Comparison of ENCODE assay signal across 8 mouse cellular contexts in the genomic region with DNA sequence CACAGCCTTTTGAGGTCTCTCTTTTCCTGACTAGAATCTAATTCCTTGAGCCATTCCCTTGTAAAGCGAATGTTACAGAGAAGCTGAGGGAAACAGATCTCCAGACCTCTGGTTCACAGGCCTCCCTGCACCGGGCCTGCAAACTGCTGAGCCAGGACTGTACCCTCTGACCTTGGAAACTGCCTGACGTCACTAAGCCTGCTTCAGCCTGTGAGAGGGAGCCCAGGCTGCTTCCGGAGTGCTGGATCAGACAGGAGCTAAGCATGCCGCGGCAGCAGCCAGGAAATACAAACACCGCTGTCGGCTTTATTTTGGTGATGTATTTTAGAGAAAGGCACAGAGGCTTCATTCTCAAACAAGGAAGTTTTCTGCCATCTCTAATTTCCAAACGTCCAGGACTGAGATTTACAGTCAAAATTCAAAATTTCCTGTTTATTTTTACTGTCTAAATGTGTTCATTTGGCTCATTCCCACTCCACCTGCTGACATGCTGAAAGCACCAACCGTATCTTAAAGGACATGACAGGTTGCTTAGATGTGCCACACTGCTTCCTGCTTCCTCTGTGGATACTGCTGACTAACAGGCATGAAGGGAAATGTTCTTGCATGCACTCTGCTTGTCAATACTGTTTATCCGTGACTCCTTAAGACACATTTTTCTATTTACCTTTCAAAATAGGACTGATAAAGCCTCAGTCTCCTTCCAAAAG. TPM values are rescaled to one million over a fixed set of nuclear protein-coding genes. Genes with fewer than 3 reads are reported as not detected.
DNase-seq lines count a peak whose midpoint lies in the region; ATAC-seq lines count a peak whose summit lies in the region.

No protein-coding gene starts in this region.

- H3K9me3 ChIP-seq in embryonic facial prominence, embryonic 12.5 days, result no peaks in the 10 kb centered on the region
- H3K9me3 ChIP-seq in heart, embryonic 11.5 days (replicated peaks; ENCODE audit: control insufficient read depth, low read length), result no peaks in the 10 kb centered on the region

- H3K4me3 ChIP-seq in embryonic facial prominence, embryonic 12.5 days, result no peak overlapping the region
- H3K4me3 ChIP-seq in heart, embryonic 11.5 days (ENCODE audit: low read depth, low read length), result no peak overlapping the region

- 26% methylated on average over 11 of the region's 11 CpGs for WGBS in embryonic facial prominence, embryonic 12.5 days
- WGBS in heart, embryonic 11.5 days (ENCODE audit: insufficient replicate concordance), result 20% methylated on average over 11 of the region's 11 CpGs

- H3K4me1 ChIP-seq in embryonic facial prominence, embryonic 12.5 days, result peaks cover 12% of the 10 kb centered on the region
- H3K4me1 ChIP-seq in heart, embryonic 11.5 days (ENCODE audit: control insufficient read depth, insufficient read depth, low read length), result peaks cover 24% of the 10 kb centered on the region

- H3K9ac ChIP-seq in embryonic facial prominence, embryonic 12.5 days, result no peak overlapping the region
- H3K9ac ChIP-seq in heart, embryonic 11.5 days (ENCODE audit: low read depth, low read length), result peak overlapping the region; percentile 68; the same call in 1 of the 2 replicates

- DNase-seq in right cerebral cortex, adult 18-20 months, result peak; percentile 63
- DNase-seq in right cerebral cortex, adult 2 months (ENCODE audit: low spot score in 2 of 2), result no peak
- peak; percentile 96 for DNase-seq in kidney, adult 9 months
- peak; percentile 83 for DNase-seq in lung, postnatal 25 days (ENCODE audit: low spot score)
- DNase-seq in retina, embryonic 14.5 days (ENCODE audit: low spot score), result peak; percentile 63
- DNase-seq in left cerebral cortex, adult 18-20 months (ENCODE audit: low spot score in 2 of 2), result no peak

- H3K36me3 ChIP-seq in embryonic facial prominence, embryonic 12.5 days, result no peaks in the 10 kb centered on the region
- H3K36me3 ChIP-seq in heart, embryonic 11.5 days (ENCODE audit: control insufficient read depth, insufficient read depth, low read length), result peaks cover 3% of the 10 kb centered on the region

- H3K27me3 ChIP-seq in embryonic facial prominence, embryonic 12.5 days, result no peaks in the 10 kb centered on the region
- no peaks in the 10 kb centered on the region for H3K27me3 ChIP-seq in heart, embryonic 11.5 days (ENCODE audit: control insufficient read depth, insufficient read depth, low read length)

- ATAC-seq in embryonic facial prominence, embryonic 12.5 days (ENCODE audit: insufficient number of reproducible peaks, insufficient read depth, low FRiP score, low TSS enrichment), result peak; percentile 74; the same call in 1 of the 2 replicates
- ATAC-seq in heart, embryonic 11.5 days (replicated peaks; ENCODE audit: insufficient number of reproducible peaks, low FRiP score, low TSS enrichment), result peak; percentile 87

- peak overlapping the region; percentile 63; the same call in 1 of the 2 replicates for H3K27ac ChIP-seq in embryonic facial prominence, embryonic 12.5 days
- H3K27ac ChIP-seq in heart, embryonic 11.5 days (ENCODE audit: low read depth, low read length), result peak overlapping the region; percentile 93

- H3K4me2 ChIP-seq in embryonic facial prominence, embryonic 12.5 days (replicated peaks), result no peak overlapping the region
- peak overlapping the region; percentile 19; the same call in 1 of the 2 replicates for H3K4me2 ChIP-seq in heart, embryonic 11.5 days

RNA-seq across cellular contexts. Expression of a gene that starts 46.9 kb away (rescaled TPM):
- polyA plus RNA-seq in embryonic facial prominence, embryonic 12.5 days (2016; fragmentation: Nextera tagmentation; extraction: Ambion mirVana), result 10.5 and 12.3 TPM in 2 replicates
- 22.7 and 24.7 TPM in 2 replicates for polyA plus RNA-seq in heart, embryonic 11.5 days (2014; fragmentation: Nextera tagmentation; extraction: Ambion mirVana)
- 10 to 100 TPM; 65.0 to 70.1 TPM for total RNA-seq in left cerebral cortex, adult 18-20 months (2021)

Comparison
In these comparisons a context has a peak if more than half of its experiments do, and no peak if none do; other contexts are left out.
1. DNase-seq: peak in right cerebral cortex, adult 18-20 months (single experiment), kidney, adult 9 months (single experiment), lung, postnatal 25 days (single experiment) and retina, embryonic 14.5 days (single experiment); none in right cerebral cortex, adult 2 months (0 of 2) and left cerebral cortex, adult 18-20 months (0 of 2).